Mouse (Mus musculus) central nervous system, embryonic 14 days (tissue): ENCODE data around the gene Tlr3. TPM values are rescaled to one million over a fixed set of nuclear protein-coding genes. Genes with fewer than 3 reads are reported as not detected.

Source experiments
- polyA plus RNA-seq: library from polyadenylated mRNA; depleted of rRNA; stranded (reverse); fragments of >200 nt; gene quantifications from 2 replicates; pipeline ENCODE4 v1.2.3, GENCODE M21; 2012; rRNA removed

Gene Tlr3
- polyA plus RNA-seq, result 1.2 TPM in 2 replicates

GRCm38 (mm10) chr8:45410882-45411281, at the start of gene Tlr3:
Gene Tlr3 (minus strand): TSS chr8:45411080.

GRCm38 (mm10) chr8:45381963-45382347, 28.9 kb downstream of the Tlr3 start, which contains the start of gene Fam149a:
Gene Fam149a (minus strand): TSS chr8:45382291.

Other genes starting within 250 kb of the Tlr3 start
- not detected in 2 replicates for gene F11, start 149.0 kb downstream of the Tlr3 start, polyA plus RNA-seq
- 0.02 TPM in 1 of 2 replicates, not detected in the other for gene Klkb1, start 116.2 kb downstream of the Tlr3 start, polyA plus RNA-seq
- gene Gm45753, start 102.6 kb downstream of the Tlr3 start, polyA plus RNA-seq, result not detected in 2 replicates
- gene Cyp4v3, start 77.9 kb downstream of the Tlr3 start, polyA plus RNA-seq, result 1.0 and 1.2 TPM in 2 replicates
- 5.7 and 8.4 TPM in 2 replicates for gene Fam149a, start 28.8 kb downstream of the Tlr3 start, polyA plus RNA-seq
- gene Sorbs2, start 96.7 kb upstream of the Tlr3 start, polyA plus RNA-seq, result 75.5 and 80.8 TPM in 2 replicates